Mouse (Mus musculus): Measurements from ENCODE around the gene Pxn.
A peak's percentile ranks its signal among the peaks of the same experiment; 100 is the strongest.
"Not testable (repeated sequence)": the region's sequence is repeated elsewhere in the genome, so short reads cannot be mapped to it uniquely, and the experiment has no call there.

The Pxn gene

GRCm38 (mm10) chr5:115553801-115554420, 47.4 kb downstream of the Pxn start:
- DNase-seq (ENCODE audit: low spot score), result no peak

- no peak for DNase-seq (ENCODE audit: low spot score)
Measured at GRCm38 (mm10) chr5:115554536-115555291, 48.2 kb downstream of the Pxn start.

- DNase-seq (ENCODE audit: low spot score), result peak; percentile 66
Measured at GRCm38 (mm10) chr5:115556217-115556616, 49.7 kb downstream of the Pxn start.

- no peak for DNase-seq (ENCODE audit: low spot score)
Measured at GRCm38 (mm10) chr5:115558182-115558794, 51.8 kb downstream of the Pxn start.

- peak; percentile 99 for DNase-seq (ENCODE audit: low spot score)
Measured at GRCm38 (mm10) chr5:115559237-115560101, 53.0 kb downstream of the Pxn start, which contains the start of gene Rplp0. TSS of gene Rplp0 (plus strand) at chr5:115559467.

DNA sequence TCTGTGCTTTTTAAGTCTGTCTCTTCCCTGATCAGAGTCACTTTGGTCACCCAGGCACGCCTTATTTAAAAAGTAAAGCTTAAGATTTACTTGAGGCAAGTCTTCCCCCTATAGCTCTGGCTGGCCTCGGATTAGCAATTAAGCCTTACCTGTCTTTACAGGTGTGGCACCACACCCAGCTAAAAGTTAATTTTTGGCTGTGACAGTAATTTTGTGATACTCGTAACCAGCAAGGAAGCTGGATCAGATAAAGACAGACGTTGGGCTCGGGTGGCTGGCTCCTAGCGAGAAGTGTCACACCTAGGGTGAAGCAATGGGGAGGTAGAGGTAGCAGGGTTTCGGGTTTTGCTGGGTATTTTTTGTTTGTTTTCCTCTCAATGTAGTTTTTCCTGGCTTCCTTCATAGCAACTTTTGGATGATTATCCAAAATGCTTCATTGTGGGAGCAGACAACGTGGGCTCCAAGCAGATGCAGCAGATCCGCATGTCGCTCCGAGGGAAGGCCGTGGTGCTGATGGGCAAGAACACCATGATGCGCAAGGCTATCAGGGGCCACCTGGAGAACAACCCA, 53.9 kb downstream of the Pxn start:
- no peak for DNase-seq (ENCODE audit: low spot score)

DNA sequence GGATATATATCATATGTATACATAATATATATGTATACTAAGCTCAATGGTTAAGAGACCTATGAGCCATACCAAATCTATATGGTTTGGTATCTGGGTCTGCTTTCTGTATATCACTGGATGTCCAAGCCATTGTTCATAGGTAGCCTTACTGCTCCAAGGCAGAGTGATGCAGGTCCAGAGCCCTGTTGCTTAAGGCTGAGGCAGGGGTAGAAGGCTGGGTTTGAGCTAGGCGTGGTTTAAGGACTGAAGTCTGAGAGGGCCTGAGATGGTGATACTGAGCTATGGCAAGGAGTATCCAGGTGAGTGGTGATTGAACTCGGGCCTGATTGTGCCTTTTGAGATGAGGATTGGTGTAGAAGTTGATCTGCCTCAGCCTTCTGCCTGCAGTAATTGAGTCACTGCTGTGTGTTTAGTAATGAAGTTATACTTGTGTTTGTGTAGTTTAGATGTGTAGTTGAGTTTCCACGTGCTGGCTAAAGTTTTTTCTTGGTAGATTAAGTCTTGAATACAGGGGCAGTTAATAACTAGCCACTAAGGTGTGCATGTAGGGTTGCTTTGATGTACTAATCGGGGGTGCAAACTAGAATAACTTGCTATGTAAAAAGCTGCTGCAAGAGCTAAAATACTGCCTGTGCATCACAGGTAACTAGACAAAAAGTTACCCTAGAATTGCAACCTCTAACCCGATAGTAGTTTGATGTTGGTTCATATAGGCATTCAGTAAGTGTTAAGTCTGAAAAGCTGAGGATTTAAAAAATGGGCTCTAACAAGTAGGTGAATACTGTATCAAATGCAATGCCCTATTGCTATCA, 57.5 kb downstream of the Pxn start:
- no peak for DNase-seq (ENCODE audit: low spot score)

GRCm38 (mm10) chr5:115564737-115565393, 58.4 kb downstream of the Pxn start, which contains the start of gene Gcn1l1:
TSS of gene Gcn1l1 (plus strand) at chr5:115565254.
- peak; percentile 84 for DNase-seq (ENCODE audit: low spot score)

DNA sequence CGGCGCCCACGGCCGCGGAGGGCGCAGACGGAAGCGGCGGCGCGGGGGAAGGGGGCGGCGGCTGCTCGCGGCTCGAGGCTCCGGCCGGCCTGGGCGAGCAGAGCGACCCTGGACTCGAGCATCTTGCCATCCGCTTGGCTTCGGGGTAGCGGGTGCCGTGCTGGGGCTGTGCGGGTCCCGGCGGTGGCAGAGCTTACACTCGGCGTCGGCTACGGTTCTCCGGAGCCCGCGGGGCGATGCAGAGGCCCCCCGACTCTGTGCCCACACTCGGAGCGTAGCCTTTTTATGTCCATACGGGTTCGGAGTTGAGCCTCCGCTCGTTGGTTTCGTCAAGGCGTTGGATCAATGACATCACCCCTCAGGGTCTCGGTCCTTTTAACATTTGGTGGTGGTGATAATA, 58.9 kb downstream of the Pxn start:
- no peak for DNase-seq (ENCODE audit: low spot score)

GRCm38 (mm10) chr5:115568681-115569080, 62.2 kb downstream of the Pxn start:
- DNase-seq (ENCODE audit: low spot score), result no peak

- DNase-seq (ENCODE audit: low spot score), result no peak
Measured at GRCm38 (mm10) chr5:115569308-115569707, 62.8 kb downstream of the Pxn start.

GRCm38 (mm10) chr5:115569721-115570120, 63.2 kb downstream of the Pxn start:
- DNase-seq (ENCODE audit: low spot score), result no peak

- DNase-seq (ENCODE audit: low spot score), result no peak
Measured at GRCm38 (mm10) chr5:115571086-115571485, 64.6 kb downstream of the Pxn start.

GRCm38 (mm10) chr5:115572679-115573535, 66.4 kb downstream of the Pxn start:
- no peak for DNase-seq (ENCODE audit: low spot score)

- no peak for DNase-seq (ENCODE audit: low spot score)
Measured at GRCm38 (mm10) chr5:115574992-115575391, 68.5 kb downstream of the Pxn start.

DNA sequence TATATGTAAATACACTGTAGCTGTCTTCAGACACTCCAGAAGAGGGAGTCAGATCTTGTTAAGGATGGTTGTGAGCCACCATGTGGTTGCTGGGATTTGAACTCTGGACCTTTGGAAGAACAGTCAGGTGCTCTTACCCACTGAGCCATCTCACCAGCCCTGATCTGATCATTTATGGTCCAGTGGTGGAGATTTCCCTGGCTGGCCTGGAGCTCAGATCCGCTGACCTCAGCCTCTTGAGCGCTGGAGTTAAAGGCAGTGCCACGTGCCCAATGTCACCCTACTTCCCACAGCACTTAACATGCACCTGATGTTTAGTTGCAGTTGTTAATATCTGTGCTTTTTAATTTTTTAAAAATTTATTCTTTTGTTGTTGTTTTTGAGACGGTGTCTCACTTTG, 71.2 kb downstream of the Pxn start:
- not testable (repeated sequence) for DNase-seq (ENCODE audit: low spot score)

- DNase-seq (ENCODE audit: low spot score), result no peak
Measured at GRCm38 (mm10) chr5:115578922-115579321, 72.4 kb downstream of the Pxn start.

GRCm38 (mm10) chr5:115579363-115579762, 72.9 kb downstream of the Pxn start:
- no peak for DNase-seq (ENCODE audit: low spot score)

GRCm38 (mm10) chr5:115580229-115581001, 73.9 kb downstream of the Pxn start:
- DNase-seq (ENCODE audit: low spot score), result no peak

Data from urinary bladder, postnatal 25 days (tissue).